Mouse (Mus musculus) spleen, postnatal 10 days (tissue): ENCODE results near the gene Fam208b.

Experiments used
- DNase-seq, 2 experiments: peaks; one replicate each; pipeline ENCODE4 v3.0.0; 2021 to 2022; ENCODE audit warnings: low spot score in 2 of 2

Gene Fam208b

GRCm38 (mm10) chr13:3610795-3611438 is at the start of gene Fam208b:
TSS of gene Fam208b (minus strand) at chr13:3611108.
- DNase-seq: peak; percentile 83 to 97

- no peak for DNase-seq
Observed at GRCm38 (mm10) chr13:3659163-3660160, 48.6 kb upstream of the Fam208b start.

GRCm38 (mm10) chr13:3654432-3654831 is 43.5 kb upstream of the Fam208b start:
- no peak for DNase-seq

- DNase-seq: no peak
Observed at GRCm38 (mm10) chr13:3650569-3650968, 39.7 kb upstream of the Fam208b start.

GRCm38 (mm10) chr13:3646566-3646965 is 35.7 kb upstream of the Fam208b start:
- no peak for DNase-seq

- no peak for DNase-seq
Observed at GRCm38 (mm10) chr13:3645919-3646318, 35.0 kb upstream of the Fam208b start.

- no peak for DNase-seq
Observed at GRCm38 (mm10) chr13:3644871-3645270, 34.0 kb upstream of the Fam208b start.

GRCm38 (mm10) chr13:3642538-3642937 is 31.6 kb upstream of the Fam208b start:
- no peak for DNase-seq

GRCm38 (mm10) chr13:3642049-3642448 is 31.1 kb upstream of the Fam208b start:
- peak; percentile 7 to 63 for DNase-seq

- peak in 1 of 2 experiments; percentile 40 for DNase-seq
Observed at GRCm38 (mm10) chr13:3636797-3637196, 25.9 kb upstream of the Fam208b start.

GRCm38 (mm10) chr13:3635076-3635475 is 24.2 kb upstream of the Fam208b start:
- DNase-seq: no peak

- DNase-seq: peak; percentile 60 to 85
Observed at GRCm38 (mm10) chr13:3633895-3634811, 23.2 kb upstream of the Fam208b start, which contains the start of gene Asb13. TSS of gene Asb13 (plus strand) at chr13:3634032.

GRCm38 (mm10) chr13:3633131-3633530 is 22.2 kb upstream of the Fam208b start:
- DNase-seq: no peak

- no peak for DNase-seq
Observed at GRCm38 (mm10) chr13:3632551-3632950, 21.6 kb upstream of the Fam208b start.

- no peak for DNase-seq
Observed at GRCm38 (mm10) chr13:3628102-3628501, 17.2 kb upstream of the Fam208b start.

GRCm38 (mm10) chr13:3627139-3627538 is 16.2 kb upstream of the Fam208b start:
- DNase-seq: no peak

- peak in 1 of 2 experiments; percentile 64 for DNase-seq
Observed at GRCm38 (mm10) chr13:3610118-3610794, 652 bp downstream of the Fam208b start.

- no peak for DNase-seq
Observed at GRCm38 (mm10) chr13:3609780-3610117, 1.2 kb downstream of the Fam208b start.

GRCm38 (mm10) chr13:3596232-3596631 is 14.7 kb downstream of the Fam208b start:
- no peak for DNase-seq

GRCm38 (mm10) chr13:3594311-3594710 is 16.6 kb downstream of the Fam208b start:
- no peak for DNase-seq

GRCm38 (mm10) chr13:3590789-3591188 is 20.1 kb downstream of the Fam208b start:
- DNase-seq: no peak
